Mouse (Mus musculus) naive thymus-derived CD4-positive, alpha-beta T cell, adult 2 months (primary cell): ENCODE data around the gene Tbl1xr1.

Source experiments
- DNase-seq: peaks from one replicate; pipeline ENCODE4 v3.0.0-alpha.2; 2011; ENCODE audit warnings: low read depth

The Tbl1xr1 gene

DNA sequence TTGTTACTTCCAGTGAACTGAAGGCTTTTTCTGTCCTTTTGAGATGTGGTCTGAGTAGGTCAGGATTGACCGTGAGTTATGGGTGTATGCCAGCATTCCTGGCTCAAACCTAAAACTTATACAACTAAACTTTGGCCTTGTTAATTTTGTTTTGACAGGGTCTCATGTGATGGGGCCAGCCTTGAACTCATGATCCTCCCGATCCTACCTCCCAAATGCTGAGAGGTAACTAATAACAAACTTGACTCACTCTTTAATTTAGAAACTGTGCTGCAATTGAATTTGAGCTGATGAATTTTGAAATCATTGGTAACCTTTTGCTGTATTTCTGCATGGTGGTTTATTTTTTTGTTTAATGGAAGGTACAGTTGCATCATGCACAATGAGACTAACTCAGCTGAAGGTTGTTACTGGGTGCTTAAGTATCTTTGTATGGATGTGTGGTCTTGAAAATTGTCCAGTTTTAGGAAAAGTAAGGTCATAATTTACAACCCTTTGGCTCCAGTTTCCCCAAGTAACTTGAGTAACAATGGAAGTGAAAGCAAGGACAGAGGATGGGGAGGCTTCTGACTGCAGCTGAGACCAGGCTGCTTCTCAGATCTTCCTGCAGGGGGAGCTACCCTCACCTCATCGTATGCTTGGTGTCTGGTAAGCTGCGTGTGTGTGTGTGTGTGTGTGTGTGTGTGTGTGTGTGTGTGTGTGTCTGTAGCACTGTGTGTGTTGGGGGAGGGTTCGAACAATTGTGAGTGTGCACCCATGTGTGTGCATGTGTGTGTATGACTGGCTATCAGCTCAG lies 66.6 kb downstream of the Tbl1xr1 start:
- peak; percentile 76 for DNase-seq

DNA sequence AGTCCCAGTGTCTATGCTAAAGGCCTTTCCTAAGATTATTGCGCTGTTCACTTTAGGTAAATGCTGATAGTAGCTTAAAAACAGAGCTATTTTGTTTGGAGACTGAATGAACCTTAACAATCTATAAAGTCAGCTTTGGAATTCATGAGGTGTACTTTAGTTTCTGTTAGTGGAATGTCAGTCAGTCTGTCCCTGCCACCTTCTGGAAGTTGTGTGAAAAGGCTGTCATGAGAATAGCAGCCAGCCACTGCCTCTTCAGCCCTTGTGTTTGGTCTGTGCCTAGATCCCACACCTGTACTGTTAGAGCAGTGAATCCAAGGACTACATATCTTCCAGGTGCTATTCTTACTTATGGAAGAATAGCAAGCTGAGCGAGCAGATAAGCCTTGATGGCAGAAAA lies 67.8 kb downstream of the Tbl1xr1 start:
- DNase-seq: peak; percentile 48

DNA sequence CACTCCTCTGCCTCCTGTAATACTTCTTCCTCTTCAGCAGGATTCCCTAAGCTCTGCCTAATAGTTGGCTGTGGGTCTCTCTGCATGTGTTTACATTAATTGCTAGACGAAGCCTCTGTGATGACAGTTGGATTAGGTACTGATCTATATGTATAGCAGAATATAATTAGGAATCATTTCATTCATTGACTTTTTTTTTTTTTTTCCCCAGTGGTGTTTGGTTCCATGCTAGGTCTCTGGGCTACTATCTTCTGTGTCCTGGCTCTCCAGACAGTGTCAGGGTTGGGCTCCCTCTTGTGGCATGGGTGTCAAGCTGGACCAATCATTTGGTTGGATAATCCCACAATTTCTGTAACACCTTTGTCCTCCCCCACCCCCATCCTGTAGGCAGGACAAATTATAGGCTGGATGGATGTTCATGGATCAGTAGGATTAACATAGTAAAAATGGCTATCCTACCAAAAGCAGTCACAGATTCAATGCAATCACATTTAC lies 71.0 kb downstream of the Tbl1xr1 start:
- no peak for DNase-seq

GRCm38 (mm10) chr3:22148306-22148932 lies 72.0 kb downstream of the Tbl1xr1 start:
- DNase-seq: no peak

DNA sequence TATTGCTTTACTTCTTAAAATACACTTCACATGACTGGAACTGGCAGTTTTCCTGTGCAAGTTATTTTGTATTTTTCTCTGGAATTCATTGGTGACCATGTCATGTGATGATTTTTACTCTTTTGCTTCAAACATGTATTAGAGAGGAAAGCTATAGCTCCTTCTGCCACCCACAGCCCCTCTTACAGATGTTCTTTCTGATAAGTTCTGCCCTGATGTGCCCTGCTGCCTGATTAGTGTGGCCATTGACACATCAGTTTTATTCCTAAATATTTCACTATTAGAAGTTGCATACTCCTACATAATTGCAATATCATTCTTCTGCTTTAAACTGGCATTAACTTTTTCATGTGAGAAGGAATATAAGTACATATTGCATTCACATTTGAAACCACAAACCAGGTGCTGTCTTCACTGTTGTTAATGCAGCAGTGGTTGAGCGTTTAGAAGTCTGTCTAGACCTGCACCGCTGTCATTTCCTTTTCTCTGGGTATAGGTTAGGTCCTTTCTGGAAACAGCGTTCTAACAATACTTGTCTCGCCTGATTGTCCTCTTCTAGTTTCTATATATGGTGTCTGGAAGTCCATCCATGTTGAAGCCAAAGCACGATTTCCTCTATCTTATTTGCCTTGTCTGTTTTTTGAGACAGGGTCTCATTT lies 74.5 kb downstream of the Tbl1xr1 start:
- peak; percentile 55 for DNase-seq

DNA sequence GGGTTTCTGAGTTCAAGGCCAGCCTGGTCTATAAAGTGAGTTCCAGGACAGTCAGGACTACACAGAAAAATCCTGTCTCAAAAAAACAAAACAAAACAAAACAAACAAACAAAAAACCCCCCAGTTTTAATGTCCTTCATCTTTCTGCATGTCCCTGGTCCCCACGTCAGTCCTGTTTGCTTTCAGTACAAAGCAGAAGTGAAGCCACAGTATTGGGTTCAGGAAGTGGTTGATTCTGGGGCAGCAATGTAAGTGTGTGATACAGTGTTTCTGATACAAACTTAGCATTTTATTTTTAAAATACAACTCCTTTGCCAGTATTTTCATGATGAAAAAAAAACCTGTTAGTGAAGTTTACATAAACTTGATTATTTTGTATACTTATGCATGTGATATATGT lies 76.3 kb downstream of the Tbl1xr1 start:
- DNase-seq: peak; percentile 30

- DNase-seq: no peak
Measured at GRCm38 (mm10) chr3:22154522-22154921, 78.1 kb downstream of the Tbl1xr1 start.

DNA sequence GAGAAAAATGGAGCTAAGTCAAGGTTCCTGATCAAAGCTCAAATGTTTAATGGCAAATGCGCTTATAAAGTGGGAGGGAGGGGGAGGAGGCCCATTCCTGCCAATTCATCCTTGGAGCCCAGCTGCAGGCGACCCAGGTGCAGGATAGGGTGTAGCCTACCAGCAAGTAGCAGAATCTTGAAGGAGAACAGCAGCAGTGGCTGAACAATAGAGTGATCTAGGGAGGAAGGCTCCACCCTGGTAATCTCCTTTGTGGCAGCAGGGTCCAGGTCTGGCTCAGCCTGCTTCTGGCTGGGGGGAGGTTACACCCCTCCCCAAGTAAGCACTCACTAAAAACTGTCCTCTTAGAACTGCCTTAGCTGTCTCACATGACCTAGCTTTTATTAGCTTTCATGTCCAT lies 79.9 kb downstream of the Tbl1xr1 start:
- DNase-seq: no peak

DNA sequence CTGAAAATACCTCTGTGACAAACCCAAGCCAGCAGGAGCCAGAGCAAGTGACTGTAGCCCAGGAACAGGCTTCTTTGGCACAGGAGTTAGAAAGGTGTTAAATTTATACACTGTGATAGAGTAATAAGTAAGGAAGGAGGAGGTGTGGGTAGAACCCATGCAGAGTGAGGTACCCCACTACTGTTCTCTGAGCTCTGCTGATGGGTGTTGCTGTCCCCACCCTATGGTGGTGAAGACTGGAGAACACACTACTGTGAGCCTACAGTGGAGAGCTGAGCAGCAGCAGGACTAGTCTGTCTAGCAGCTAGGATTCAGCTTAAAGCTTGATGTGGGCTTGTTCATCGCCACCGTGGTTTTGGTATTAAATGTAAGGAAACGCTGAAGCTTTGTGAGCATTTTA lies 86.5 kb downstream of the Tbl1xr1 start:
- DNase-seq: no peak

- no peak for DNase-seq
Measured at GRCm38 (mm10) chr3:22167856-22168255, 91.4 kb downstream of the Tbl1xr1 start.

DNA sequence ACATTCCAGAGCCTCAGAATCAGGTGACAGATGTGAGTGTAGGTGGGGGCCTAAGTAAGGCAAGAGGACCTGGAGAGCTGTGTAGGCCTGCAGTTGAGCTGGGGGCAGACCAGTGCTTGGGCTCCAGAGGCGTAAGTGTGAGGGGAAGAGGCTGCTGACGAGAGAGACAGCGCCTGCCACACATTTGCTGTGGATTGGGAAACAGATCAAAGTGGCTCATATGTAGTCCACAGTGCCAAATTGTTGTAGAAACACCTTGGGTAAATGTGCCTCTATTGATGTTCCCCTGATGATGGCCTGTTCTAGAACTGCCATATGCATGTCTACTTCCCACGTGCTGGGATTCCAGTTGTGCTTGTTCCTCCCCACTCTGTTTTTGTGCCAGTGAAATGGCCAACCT lies 92.0 kb downstream of the Tbl1xr1 start:
- no peak for DNase-seq

DNA sequence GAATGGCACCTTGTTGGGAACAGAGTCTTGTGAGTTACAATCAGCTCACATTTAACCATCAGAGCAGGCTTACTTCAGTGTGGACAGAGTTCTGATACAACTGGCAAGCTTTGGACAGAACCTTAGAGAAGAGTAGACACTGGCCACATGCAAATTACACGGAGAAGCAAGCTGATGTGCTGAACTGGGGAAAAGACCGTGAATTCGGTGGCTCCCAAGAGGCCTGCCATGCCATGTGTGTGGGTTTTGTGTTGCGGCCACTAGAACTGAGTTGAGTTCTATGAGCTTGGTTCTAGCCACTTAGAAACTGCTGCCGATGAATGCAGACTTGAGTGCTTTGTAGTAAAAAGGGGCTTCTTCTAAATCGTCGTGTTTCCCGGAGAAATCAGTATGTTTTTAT lies 95.1 kb downstream of the Tbl1xr1 start:
- DNase-seq: no peak

- no peak for DNase-seq
Measured at GRCm38 (mm10) chr3:22172410-22172809, 96.0 kb downstream of the Tbl1xr1 start.

GRCm38 (mm10) chr3:22173171-22173570 lies 96.7 kb downstream of the Tbl1xr1 start:
- no peak for DNase-seq

DNA sequence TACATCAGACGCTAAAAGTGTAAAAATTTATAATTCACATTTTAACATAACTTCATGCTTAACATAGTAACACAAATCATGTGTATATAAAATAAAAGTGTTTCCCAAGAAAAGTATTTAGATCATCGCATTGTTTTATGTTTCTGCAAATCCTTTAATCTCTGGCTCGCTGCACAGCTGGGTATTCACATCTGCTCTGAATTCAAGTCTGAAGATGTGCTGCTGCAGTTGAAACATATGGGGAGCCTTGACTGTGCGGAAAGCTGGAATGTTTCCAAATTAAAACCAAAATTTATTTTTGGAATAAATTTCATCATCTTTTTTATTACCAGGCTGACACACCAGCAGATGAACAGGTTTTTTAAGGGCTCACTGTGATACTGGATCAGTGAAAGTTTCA lies 97.8 kb downstream of the Tbl1xr1 start:
- DNase-seq: no peak

DNA sequence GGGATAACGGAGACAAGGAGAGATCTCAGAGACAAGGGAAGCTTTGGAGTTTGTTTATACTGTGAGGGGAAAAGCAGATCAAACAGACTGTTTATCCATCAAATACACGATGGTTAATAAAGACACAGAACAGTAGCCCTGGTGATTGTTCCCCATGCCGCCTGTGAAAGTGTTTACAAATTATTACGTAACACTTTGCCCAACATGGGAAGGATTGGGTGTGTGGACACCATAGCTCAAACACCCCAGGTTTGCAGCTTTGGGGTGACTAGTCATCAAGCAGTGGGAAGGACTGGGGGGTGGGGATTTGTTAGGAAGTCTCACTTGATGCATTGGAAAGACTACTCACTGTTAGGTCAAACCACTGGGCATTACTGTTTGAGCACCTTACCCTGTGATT lies 103.6 kb downstream of the Tbl1xr1 start:
- no peak for DNase-seq

GRCm38 (mm10) chr3:22181026-22181425 lies 104.6 kb downstream of the Tbl1xr1 start:
- no peak for DNase-seq

DNA sequence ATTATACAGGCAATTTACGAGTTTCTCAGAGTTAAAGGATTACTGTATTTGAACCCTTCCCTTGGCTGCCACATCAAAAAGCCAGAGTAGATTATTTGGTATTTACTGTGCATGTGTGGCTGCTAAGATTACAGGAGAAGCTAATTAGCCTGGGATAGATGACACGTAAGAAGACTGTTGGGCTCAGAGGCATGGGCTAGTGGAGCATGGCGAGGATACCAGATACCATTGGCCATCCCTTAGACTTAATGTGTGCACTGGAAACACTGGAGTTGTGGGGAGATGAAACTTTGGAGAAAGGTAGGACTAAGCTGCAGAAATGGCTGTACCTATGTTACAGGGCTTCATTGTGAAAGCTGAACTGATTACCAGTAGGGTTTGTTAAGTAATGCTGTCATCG lies 108.8 kb downstream of the Tbl1xr1 start:
- DNase-seq: no peak

GRCm38 (mm10) chr3:22190498-22190897 lies 114.0 kb downstream of the Tbl1xr1 start:
- DNase-seq: peak; percentile 71

- no peak for DNase-seq
Measured at GRCm38 (mm10) chr3:22192931-22193330, 116.5 kb downstream of the Tbl1xr1 start.

DNA sequence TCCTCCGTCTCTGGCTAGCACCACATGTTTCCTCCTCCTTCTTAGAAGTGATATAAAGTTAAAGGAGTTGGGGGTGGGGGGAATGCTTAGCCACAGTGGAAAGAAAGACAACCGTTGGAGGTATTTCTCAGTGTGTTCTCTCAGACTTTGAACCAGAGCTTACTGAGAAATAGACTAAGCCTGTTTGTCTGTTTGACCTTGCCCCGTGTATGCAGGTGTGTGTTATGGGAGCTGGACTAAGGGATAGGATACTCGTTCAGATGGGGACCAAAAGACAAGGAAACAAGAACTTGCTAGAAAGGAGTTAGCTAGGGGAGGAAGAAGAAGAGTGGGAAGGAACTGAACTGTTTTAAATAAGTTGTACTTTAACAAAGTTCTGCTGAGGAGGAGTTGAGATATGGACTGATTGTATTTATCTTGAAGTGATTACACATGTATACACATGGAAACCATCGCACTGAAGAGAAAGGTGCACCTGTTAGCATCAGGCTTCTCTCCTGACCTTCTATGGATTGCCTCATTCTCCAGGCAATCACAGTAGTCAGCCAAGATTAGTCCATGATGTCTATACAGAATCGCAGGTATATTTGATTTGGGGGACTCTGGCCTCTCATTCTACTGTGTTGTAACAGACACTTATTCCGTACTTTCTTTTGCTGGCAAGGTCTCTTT lies 117.9 kb downstream of the Tbl1xr1 start:
- no peak for DNase-seq

DNA sequence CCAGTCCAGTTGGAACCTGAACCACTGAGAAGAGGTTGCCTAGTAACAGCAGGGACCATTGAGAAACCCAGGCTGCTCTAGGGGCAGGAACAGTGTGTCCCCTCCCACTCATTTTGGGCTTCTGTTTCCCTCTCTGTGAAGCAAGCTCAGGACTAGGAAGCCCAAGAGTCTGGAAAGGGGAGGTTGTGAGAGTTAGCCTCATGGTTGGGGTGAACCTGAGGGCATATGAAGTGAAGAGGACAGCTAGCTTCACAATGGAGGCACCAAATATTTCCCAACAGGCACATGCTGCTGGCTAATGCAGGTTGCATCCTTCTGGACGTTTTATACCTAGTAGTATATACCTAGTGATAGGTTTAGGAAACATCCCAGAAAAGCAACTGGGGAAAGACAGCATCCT lies 122.3 kb downstream of the Tbl1xr1 start:
- no peak for DNase-seq

DNA sequence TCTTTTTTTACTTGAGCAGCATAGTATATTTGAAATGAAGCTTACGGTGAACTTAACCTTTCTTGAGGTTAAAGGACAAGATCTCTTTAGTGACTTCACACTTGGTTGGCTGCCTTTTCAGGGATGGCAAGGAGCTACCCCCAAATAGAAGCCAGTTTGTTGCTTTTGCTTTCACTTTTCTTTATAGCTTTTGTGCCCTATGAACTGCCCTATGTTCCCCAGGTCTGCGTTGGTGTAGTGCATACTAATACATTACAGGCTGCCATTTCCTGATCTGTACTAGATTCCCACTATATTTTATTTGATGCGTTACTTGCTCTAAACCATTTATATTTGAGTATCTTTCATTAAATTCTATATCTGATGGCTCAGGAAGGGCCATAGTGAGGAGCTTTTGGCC lies 127.7 kb downstream of the Tbl1xr1 start:
- DNase-seq: no peak
